Mouse (Mus musculus): Measurements from ENCODE around the gene Slain1. TPM values are rescaled to one million over a fixed set of nuclear protein-coding genes. Genes with fewer than 3 reads are reported as not detected.
A peak's percentile ranks its signal among the peaks of the same experiment; 100 is the strongest.

Gene Slain1
- total RNA-seq (2014; fragmentation: Nextera tagmentation) (4.7 and 10.5 TPM in 2 replicates), total RNA-seq (2017) (3.1 and 8.2 TPM in 2 replicates)

DNA sequence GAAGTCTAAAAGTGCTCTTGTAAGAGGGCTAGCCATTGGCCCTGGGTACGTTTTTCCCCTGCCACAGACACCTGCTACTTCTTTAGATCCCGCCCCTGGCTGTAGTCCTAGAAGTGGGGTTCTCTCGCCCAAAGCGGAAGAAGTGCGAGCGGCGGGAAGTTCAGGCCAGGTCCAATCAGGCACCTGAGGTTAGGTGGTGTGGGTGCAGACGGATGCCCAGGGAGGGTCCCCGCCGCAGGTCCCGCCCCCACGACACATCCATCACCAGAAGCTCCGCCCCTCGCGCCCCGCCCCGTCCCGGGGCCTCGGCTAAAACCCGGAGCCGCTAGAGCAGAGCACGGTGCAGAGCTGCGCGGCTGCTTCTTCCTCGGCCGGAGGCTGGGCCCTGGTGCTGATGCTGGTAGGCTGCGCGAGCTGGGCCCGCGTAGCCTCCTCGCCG is at the start of gene Slain1:
Slain1 (plus strand) TSS at position 333 of the 439 bp plus-strand sequence.
- ATAC-seq (replicated peaks; ENCODE audit: poor library complexity, severe bottlenecking): peak; percentile 84

DNA sequence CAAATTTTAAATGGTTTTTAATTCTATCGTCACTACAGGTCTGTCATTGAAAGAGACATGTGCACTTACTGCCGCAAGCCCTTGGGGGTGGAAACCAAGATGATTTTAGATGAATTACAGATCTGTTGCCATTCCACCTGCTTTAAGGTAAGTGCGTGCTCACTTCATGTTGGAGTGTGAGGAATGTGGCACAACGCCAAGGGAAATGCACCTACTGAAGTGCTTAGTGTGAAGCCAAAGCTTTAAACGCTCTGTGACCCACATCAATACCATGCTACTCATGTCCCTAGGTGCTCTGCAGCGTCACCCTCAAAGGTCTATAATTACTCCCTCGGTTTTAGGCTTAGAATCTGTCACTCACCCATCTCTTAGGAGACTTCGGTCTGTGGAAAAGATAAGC is 42.0 kb upstream of the Slain1 start:
- ATAC-seq (replicated peaks; ENCODE audit: poor library complexity, severe bottlenecking): no peak

- ATAC-seq (replicated peaks; ENCODE audit: poor library complexity, severe bottlenecking): no peak
Measured at GRCm38 (mm10) chr14:103613573-103614271, 36.3 kb upstream of the Slain1 start.

DNA sequence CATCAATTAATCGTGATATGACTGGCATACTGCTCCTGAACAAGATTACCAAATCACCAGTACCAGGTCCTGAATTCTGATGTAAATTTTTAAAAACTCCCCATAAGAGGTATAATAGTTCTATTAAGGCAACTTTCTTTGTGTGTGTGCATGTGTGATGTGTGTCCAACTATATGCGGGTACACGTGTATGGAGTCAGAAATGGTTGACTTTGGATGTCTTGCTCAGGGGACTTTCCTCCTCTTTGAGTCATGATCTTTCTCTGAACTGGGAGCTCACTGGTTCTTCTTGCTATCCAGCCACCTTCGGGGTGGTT is 35.8 kb upstream of the Slain1 start:
- no peak for ATAC-seq (replicated peaks; ENCODE audit: poor library complexity, severe bottlenecking)

GRCm38 (mm10) chr14:103619756-103620155 is 30.3 kb upstream of the Slain1 start:
- ATAC-seq (replicated peaks; ENCODE audit: poor library complexity, severe bottlenecking): no peak

DNA sequence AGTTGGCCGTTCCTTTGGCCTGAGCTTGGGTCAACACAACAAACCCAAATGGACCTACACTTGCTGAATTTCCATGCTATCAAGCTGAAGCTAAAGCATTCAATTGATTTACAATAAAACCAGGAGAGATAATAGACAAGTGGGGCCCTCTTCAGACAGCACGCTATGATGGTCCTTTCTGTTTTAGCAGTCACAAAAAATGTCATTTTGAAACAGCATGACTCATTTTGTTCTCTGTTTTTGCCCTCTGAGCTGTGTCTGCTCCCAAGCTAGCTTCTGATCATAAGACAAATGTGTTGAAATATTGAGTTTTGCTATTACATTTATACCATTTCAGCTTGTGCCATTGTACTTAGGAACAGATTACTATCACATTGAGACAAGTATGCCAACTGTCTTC is 28.8 kb upstream of the Slain1 start:
- ATAC-seq (replicated peaks; ENCODE audit: poor library complexity, severe bottlenecking): no peak

GRCm38 (mm10) chr14:103626100-103626499 is 23.9 kb upstream of the Slain1 start:
- ATAC-seq (replicated peaks; ENCODE audit: poor library complexity, severe bottlenecking): no peak

- no peak for ATAC-seq (replicated peaks; ENCODE audit: poor library complexity, severe bottlenecking)
Measured at GRCm38 (mm10) chr14:103629639-103630364, 20.2 kb upstream of the Slain1 start.

GRCm38 (mm10) chr14:103630545-103630944 is 19.5 kb upstream of the Slain1 start:
- no peak for ATAC-seq (replicated peaks; ENCODE audit: poor library complexity, severe bottlenecking)

GRCm38 (mm10) chr14:103643933-103644332 is 6.1 kb upstream of the Slain1 start:
- no peak for ATAC-seq (replicated peaks; ENCODE audit: poor library complexity, severe bottlenecking)

DNA sequence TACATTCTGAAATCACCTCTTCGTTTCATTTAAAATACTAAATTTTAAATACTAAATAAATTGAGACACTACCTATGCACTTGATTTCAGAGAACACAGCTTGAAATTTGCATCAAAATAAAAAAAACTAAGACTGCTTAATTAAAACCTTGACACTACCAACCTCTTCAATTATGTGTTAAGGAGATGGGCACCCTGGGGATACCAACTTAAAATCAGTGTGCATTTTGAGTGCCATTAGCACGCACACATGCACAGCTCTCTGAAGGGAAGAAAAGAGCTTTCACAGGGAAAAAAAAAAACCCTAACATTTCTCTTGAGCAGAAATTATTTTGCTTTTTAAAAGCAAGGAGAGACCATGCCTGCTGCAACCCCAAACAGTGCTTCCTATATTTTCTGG is 2.0 kb upstream of the Slain1 start:
- ATAC-seq (replicated peaks; ENCODE audit: poor library complexity, severe bottlenecking): no peak

GRCm38 (mm10) chr14:103648623-103649255 is 1.3 kb upstream of the Slain1 start:
- no peak for ATAC-seq (replicated peaks; ENCODE audit: poor library complexity, severe bottlenecking)

DNA sequence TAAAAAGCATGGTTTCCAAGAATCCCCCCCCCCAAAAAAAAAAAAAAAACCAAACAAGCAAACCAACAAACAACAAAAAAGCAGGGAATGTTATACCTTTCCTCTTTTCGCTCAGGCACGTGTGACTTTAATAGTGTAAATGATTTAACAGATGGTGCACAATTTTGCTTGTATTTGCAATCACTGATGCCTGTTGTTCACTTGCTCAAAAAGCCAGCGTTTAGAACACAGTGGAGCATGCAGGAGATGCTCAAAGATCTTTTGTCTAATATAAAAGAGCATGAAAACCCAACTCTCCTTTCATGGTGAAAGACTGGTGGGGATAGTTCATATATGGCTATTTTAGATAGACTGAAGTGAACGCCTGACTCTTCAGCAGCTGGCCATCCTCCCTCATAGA is 726 bp upstream of the Slain1 start:
- no peak for ATAC-seq (replicated peaks; ENCODE audit: poor library complexity, severe bottlenecking)

DNA sequence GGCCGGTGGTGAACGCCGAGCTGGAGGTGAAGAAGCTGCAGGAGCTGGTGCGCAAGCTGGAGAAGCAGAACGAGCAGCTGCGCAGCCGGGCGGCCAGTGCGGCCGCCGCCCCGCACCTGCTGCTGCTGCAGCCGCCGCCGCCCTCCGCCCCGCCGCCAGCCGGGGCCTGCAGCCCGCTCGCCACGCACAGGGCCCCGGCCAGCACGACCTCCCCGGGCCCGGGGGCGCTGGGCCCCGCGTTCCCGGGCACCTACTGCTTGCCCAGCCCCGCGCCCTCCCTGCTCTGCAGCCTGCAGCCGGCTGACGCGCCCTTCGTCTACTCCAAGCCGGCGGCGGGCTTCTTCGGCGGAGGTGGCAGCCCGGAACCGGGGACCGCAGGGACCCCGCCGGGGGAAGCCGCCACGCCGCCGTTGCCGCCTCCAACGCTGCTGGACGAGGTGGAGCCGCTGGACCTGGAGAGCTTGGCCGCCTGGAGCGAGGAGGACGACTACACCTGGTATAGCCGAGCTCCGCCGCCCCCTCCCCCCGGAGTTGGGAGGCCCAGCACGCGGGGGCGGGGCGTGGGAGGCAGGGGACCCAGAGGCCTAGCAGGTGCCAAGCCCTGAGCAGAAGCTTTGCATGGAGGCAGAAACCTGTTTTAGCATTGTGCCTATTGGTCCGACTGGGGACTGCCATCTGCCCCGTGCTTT is 529 bp downstream of the Slain1 start:
- ATAC-seq (replicated peaks; ENCODE audit: poor library complexity, severe bottlenecking): peak; percentile 13

DNA sequence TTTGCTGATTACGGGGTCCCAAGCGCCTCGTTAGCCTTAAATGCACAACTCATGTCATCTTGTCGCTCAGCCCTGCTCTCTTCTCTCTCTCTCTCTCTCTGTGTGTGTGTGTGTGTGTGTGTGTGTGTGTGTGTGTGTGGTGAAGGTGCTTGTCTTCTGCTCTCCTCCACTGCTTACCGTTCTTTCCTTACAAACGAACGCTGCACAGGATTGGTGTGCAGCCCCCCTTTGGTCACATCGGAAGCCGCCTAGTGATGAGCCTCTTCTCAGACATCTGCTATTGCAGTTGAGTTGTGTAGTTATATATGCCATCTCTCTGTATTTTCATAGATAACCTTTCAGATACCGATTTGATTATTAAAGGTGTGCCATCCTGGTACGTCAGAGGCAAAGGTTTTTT is 1.1 kb downstream of the Slain1 start:
- peak; percentile 12; the same call in 1 of the 2 replicates for ATAC-seq (replicated peaks; ENCODE audit: poor library complexity, severe bottlenecking)

DNA sequence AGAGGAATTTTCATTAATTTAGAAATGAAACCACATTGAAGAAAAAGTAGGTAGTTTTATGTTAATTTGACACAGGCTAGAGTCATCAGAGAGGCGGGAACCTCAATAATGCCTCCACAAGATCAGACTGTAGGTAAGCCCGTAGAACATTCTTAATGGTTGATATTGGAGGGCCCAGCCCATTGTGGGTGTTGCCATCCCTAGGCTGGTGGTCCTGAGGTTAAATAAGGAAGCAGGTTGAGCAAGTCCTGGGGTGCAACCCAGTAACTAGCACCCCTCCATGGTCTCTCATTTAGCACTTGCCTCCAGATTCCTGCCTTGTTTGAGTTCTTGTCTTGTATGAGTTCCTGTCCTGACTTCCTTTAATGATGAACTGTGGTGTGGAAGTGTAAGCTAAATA is 1.5 kb downstream of the Slain1 start:
- peak; percentile 26; the same call in 1 of the 2 replicates for ATAC-seq (replicated peaks; ENCODE audit: poor library complexity, severe bottlenecking)

- no peak for ATAC-seq (replicated peaks; ENCODE audit: poor library complexity, severe bottlenecking)
Measured at GRCm38 (mm10) chr14:103652524-103652923, 2.5 kb downstream of the Slain1 start.

- ATAC-seq (replicated peaks; ENCODE audit: poor library complexity, severe bottlenecking): no peak
Measured at GRCm38 (mm10) chr14:103653800-103654199, 3.8 kb downstream of the Slain1 start.

DNA sequence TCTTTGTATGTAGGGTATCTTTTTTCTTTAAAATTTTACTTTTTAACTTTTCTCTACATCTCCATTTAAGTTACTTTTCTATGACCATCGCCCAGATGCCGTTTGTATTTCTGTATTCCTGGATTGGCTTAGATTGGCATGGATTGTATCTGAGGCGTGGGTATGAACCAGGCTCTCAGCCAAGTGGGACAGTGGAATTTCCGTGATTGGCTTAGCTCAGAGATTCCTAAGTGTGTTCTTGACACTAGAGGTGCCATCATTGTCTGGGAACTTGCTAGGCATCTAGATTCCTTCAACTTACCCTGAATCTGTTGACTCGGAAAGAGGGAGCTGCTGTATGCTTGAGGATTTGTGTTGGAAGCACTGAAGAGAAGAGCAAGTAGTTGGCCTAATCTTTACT is 5.4 kb downstream of the Slain1 start:
- no peak for ATAC-seq (replicated peaks; ENCODE audit: poor library complexity, severe bottlenecking)

DNA sequence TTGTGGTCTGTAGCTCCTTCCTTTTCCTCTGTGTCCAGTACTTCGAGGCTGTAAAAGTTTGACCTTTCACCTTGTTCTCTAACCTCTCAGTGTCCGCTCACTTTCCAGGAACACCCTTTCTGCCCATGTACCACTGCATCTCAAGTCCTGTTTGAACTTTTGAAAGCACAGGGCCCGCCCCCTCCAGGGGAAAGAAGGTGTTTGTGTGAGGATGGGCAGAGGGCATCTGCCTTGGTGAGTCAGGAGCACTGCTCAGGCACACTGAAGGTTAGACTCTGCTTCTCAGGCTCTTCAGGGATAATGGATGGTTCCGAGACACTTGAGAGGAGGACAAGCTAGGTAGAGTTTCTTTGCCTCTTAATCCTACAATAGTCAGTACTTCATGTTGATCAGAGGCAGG is 7.8 kb downstream of the Slain1 start:
- ATAC-seq (replicated peaks; ENCODE audit: poor library complexity, severe bottlenecking): no peak

DNA sequence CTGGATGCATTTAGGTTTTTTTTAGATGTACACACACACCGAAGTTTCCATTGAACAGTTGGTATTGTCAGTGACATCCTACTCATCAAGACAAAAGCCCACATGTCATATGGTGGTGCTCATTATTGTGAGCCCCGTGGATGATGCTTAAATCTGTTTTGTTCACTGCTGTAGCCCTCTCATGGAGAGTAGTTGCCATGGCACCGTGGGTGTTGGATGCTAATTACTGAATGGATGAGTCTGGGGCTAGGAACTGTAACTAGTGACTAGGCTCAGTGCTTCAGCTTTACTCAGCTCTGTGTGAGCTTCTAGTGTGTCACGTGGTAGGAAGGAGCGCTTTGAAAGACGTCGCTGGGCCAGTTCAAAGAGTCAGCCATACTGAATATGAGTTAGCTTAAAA is 13.0 kb downstream of the Slain1 start:
- ATAC-seq (replicated peaks; ENCODE audit: poor library complexity, severe bottlenecking): no peak
